Mouse (Mus musculus): ENCODE measurements at regions not wholly inside any gene's neighbourhood (a gene's known extent, or its start where the extent isn't known, plus 50 kb on each side); places are given as distances from the start of the nearest gene placed in this dataset.

DNA sequence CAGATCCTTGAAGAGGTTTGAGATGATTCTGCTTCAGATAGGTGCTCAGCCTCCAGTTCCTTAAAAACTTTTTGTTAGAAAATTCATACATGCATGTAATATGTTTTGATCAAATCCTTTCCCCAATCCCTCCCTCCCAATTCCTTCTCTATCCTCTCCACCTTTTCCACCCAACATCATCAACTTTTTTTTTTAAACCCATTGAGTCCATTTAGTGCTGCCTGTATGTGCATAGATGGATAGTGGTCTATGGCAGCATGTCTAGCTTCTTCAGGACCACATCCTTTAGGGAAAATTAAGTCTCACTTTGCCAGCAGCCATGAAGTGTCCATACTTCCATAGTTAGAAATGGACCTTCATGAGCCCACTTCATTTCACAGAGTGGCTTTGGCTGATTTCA is 167.2 kb upstream of the Klhl29 start:
- no peak overlapping the region for H3K9ac ChIP-seq (replicated peaks)
- H3K4me3 ChIP-seq (replicated peaks), result no peak overlapping the region

DNA sequence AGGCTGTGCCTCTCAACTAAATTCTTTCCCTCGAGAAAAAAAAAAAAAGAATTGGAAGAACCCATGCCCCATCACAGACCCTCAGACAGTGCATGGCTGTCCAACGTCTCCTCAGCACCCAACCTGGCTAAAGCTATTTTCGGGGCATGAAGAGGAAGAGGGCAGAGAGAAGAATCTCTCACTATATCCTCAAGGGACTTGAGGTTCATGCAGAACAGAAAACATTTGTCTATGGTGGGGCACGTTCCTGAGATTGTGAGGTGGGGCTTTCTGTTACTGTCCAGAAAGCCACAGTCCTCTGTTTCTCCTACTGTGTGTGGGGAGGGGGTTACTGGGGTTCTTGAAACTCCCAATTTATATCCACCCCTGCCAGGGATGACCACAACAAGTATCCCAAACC is 120.8 kb upstream of the Klhl29 start:
- peaks cover 3% of the 10 kb centered on the region; the same call in 1 of the 2 replicates for H3K4me1 ChIP-seq
- no peak overlapping the region for H3K9ac ChIP-seq (replicated peaks)
- H3K27ac ChIP-seq (replicated peaks), result no peak overlapping the region
- H3K9me3 ChIP-seq (replicated peaks), result no peaks in the 10 kb centered on the region
- ATAC-seq (ENCODE audit: low FRiP score), result no peak
- H3K36me3 ChIP-seq, result no peaks in the 10 kb centered on the region
- no peak overlapping the region for H3K4me2 ChIP-seq
- WGBS, result 84% methylated on average over 4 of the region's 4 CpGs
- no peaks in the 10 kb centered on the region for H3K27me3 ChIP-seq (replicated peaks)
- H3K4me3 ChIP-seq (replicated peaks), result no peak overlapping the region

More for the DNA sequence above, 167.2 kb upstream of the Klhl29 start:
- Histone ChIP-seq H3K27ac (replicated peaks) (no peak overlapping the region), H3K27me3 (replicated peaks) (no peaks in the 10 kb centered on the region), H3K36me3 (no peaks in the 10 kb centered on the region), H3K4me1 (no peaks in the 10 kb centered on the region), H3K4me2 (no peak overlapping the region), H3K9me3 (replicated peaks) (no peaks in the 10 kb centered on the region)
- no peak for ATAC-seq (ENCODE audit: low FRiP score)

- no peak for ATAC-seq (ENCODE audit: low FRiP score)
- no peaks in the 10 kb centered on the region for H3K36me3 ChIP-seq
- H3K4me1 ChIP-seq, result peaks cover 3% of the 10 kb centered on the region; the same call in 1 of the 2 replicates
- no peaks in the 10 kb centered on the region for H3K9me3 ChIP-seq (replicated peaks)
- H3K27ac ChIP-seq (replicated peaks), result no peak overlapping the region
- 72% methylated on average over 7 of the region's 7 CpGs for WGBS
- no peaks in the 10 kb centered on the region for H3K27me3 ChIP-seq (replicated peaks)
- no peak overlapping the region for H3K9ac ChIP-seq (replicated peaks)
- H3K4me2 ChIP-seq, result no peak overlapping the region
- H3K4me3 ChIP-seq (replicated peaks), result no peak overlapping the region
Measured at GRCm38 (mm10) chr12:5494657-5495512, 119.4 kb upstream of the Klhl29 start.

DNA sequence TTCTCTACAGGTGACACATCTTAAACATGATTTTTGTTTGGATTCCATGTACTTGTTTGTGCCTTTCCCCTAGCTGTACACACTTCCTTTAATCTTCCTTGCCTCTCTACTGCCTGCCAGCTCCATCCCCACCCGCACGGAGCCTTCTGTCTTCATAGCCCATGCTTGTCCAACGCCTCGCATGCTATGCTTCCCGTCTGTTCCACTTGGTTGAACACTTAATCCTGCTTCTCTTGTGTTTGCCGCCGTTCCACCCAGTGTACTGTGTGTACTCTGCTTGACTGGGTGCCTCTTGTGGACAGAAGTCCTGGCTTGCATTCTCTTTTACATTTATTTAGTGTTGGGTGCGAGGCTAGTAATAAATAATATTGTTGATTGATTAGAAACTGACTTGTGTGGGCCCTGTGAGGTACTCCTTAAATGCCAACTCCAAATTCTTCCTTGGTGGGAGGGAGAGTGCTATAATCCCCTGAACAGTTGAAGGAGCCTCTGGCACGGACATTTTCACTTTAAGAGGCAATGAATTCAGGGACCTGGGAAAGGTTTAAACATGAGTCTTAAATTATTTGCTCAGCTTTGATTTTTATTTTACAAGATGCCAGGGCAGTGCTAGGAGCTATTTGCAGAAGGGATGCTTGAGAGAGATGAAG is 88.9 kb upstream of the Klhl29 start:
- no peaks in the 10 kb centered on the region for H3K4me1 ChIP-seq
- peak; percentile 41; the same call in 1 of the 2 replicates for ATAC-seq (ENCODE audit: low FRiP score)
- H3K9me3 ChIP-seq (replicated peaks), result no peaks in the 10 kb centered on the region
- no peaks in the 10 kb centered on the region for H3K36me3 ChIP-seq
- no peaks in the 10 kb centered on the region for H3K27me3 ChIP-seq (replicated peaks)
- WGBS, result 64% methylated on average over 9 of the region's 9 CpGs
- H3K4me2 ChIP-seq, result no peak overlapping the region
- no peak overlapping the region for H3K4me3 ChIP-seq (replicated peaks)
- no peak overlapping the region for H3K9ac ChIP-seq (replicated peaks)
- no peak overlapping the region for H3K27ac ChIP-seq (replicated peaks)

GRCm38 (mm10) chr12:5453157-5453556 is 77.7 kb upstream of the Klhl29 start:
- Histone ChIP-seq H3K27me3 (replicated peaks) (no peaks in the 10 kb centered on the region), H3K36me3 (no peaks in the 10 kb centered on the region), H3K4me2 (no peak overlapping the region), H3K9me3 (replicated peaks) (no peaks in the 10 kb centered on the region), H3K9ac (replicated peaks) (no peak overlapping the region), H3K4me1 (no peaks in the 10 kb centered on the region), H3K4me3 (replicated peaks) (no peak overlapping the region), H3K27ac (replicated peaks) (no peak overlapping the region)
- ATAC-seq (ENCODE audit: low FRiP score), result no peak
- WGBS, result 90% methylated on average over 2 of the region's 2 CpGs

GRCm38 (mm10) chr12:5443730-5444129 is 68.2 kb upstream of the Klhl29 start:
- Histone ChIP-seq H3K9ac (replicated peaks) (no peak overlapping the region), H3K27me3 (replicated peaks) (no peaks in the 10 kb centered on the region), H3K36me3 (no peaks in the 10 kb centered on the region), H3K4me1 (peaks cover 11% of the 10 kb centered on the region), H3K4me3 (replicated peaks) (no peak overlapping the region), H3K27ac (replicated peaks) (peak overlapping the region; percentile 54; the same call in 1 of the 2 replicates), H3K9me3 (replicated peaks) (no peaks in the 10 kb centered on the region), H3K4me2 (no peak overlapping the region)
- WGBS, result 40% methylated on average over 2 of the region's 2 CpGs
- ATAC-seq (ENCODE audit: low FRiP score), result 0 out of 2 replicates have a peak, but pooled peaks have one; percentile 36

- Histone ChIP-seq H3K27ac (replicated peaks) (peak overlapping the region; percentile 54), H3K9me3 (replicated peaks) (no peaks in the 10 kb centered on the region), H3K4me2 (no peak overlapping the region), H3K4me1 (peaks cover 11% of the 10 kb centered on the region), H3K27me3 (replicated peaks) (no peaks in the 10 kb centered on the region), H3K9ac (replicated peaks) (no peak overlapping the region), H3K36me3 (no peaks in the 10 kb centered on the region), H3K4me3 (replicated peaks) (no peak overlapping the region)
- ATAC-seq (ENCODE audit: low FRiP score), result no peak
- WGBS, result 58% methylated on average over 7 of the region's 7 CpGs
Measured at GRCm38 (mm10) chr12:5443091-5443531, 67.6 kb upstream of the Klhl29 start.

- H3K4me3 ChIP-seq (replicated peaks), result no peak overlapping the region
- H3K27me3 ChIP-seq (replicated peaks), result no peaks in the 10 kb centered on the region
- no peak overlapping the region for H3K4me2 ChIP-seq
- peaks cover 11% of the 10 kb centered on the region for H3K4me1 ChIP-seq
- no peak overlapping the region for H3K9ac ChIP-seq (replicated peaks)
- H3K9me3 ChIP-seq (replicated peaks), result no peaks in the 10 kb centered on the region
- H3K27ac ChIP-seq (replicated peaks), result no peak overlapping the region
- WGBS, result 82% methylated on average over 5 of the region's 5 CpGs
- H3K36me3 ChIP-seq, result no peaks in the 10 kb centered on the region
- no peak for ATAC-seq (ENCODE audit: low FRiP score)
Measured at GRCm38 (mm10) chr12:5442679-5443078, 67.2 kb upstream of the Klhl29 start.

DNA sequence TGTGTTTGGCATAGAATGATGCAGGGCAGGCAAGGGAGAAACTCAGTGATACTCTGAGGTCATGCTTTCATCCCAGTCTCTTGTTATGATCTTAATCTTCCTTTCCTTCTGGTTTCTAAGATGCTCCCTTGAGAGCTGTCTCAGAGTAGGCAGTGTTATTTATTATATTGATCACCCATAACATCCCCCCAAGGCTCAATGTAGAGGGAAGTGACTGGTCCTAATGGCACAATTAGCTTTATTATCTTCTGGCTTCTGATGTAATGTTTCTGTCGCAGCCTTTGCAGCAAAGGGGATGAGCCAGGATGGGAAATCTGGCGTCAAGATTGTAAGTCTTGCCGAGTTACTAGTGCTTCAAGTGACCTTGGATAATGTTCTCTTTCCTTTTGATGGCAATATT is 65.0 kb upstream of the Klhl29 start:
- Histone ChIP-seq H3K9me3 (replicated peaks) (no peaks in the 10 kb centered on the region), H3K9ac (replicated peaks) (no peak overlapping the region), H3K4me1 (peaks cover 11% of the 10 kb centered on the region), H3K4me3 (replicated peaks) (no peak overlapping the region), H3K4me2 (no peak overlapping the region), H3K36me3 (no peaks in the 10 kb centered on the region), H3K27me3 (replicated peaks) (no peaks in the 10 kb centered on the region), H3K27ac (replicated peaks) (no peak overlapping the region)
- 0 out of 2 replicates have a peak, but pooled peaks have one; percentile 28 for ATAC-seq (ENCODE audit: low FRiP score)
- WGBS, result 29% methylated on average over 3 of the region's 3 CpGs

GRCm38 (mm10) chr12:5435876-5436275 is 60.4 kb upstream of the Klhl29 start:
- Histone ChIP-seq H3K36me3 (no peaks in the 10 kb centered on the region), H3K27ac (replicated peaks) (no peak overlapping the region), H3K4me2 (no peak overlapping the region), H3K27me3 (replicated peaks) (no peaks in the 10 kb centered on the region), H3K4me3 (replicated peaks) (no peak overlapping the region), H3K4me1 (peaks cover 5% of the 10 kb centered on the region; the same call in 1 of the 2 replicates), H3K9me3 (replicated peaks) (no peaks in the 10 kb centered on the region), H3K9ac (replicated peaks) (no peak overlapping the region)
- no peak for ATAC-seq (ENCODE audit: low FRiP score)
- WGBS, result 87% methylated on average over 3 of the region's 3 CpGs

- no peak overlapping the region for H3K4me2 ChIP-seq
- no peaks in the 10 kb centered on the region for H3K36me3 ChIP-seq
- no peaks in the 10 kb centered on the region for H3K27me3 ChIP-seq (replicated peaks)
- no peaks in the 10 kb centered on the region for H3K9me3 ChIP-seq (replicated peaks)
- no peak overlapping the region for H3K27ac ChIP-seq (replicated peaks)
- 51% methylated on average over 6 of the region's 6 CpGs for WGBS
- peaks cover 5% of the 10 kb centered on the region; the same call in 1 of the 2 replicates for H3K4me1 ChIP-seq
- 0 out of 2 replicates have a peak, but pooled peaks have one; percentile 36 for ATAC-seq (ENCODE audit: low FRiP score)
- H3K4me3 ChIP-seq (replicated peaks), result no peak overlapping the region
- no peak overlapping the region for H3K9ac ChIP-seq (replicated peaks)
Measured at GRCm38 (mm10) chr12:5434060-5434459, 58.6 kb upstream of the Klhl29 start.

- Histone ChIP-seq H3K4me3 (replicated peaks) (no peak overlapping the region), H3K4me2 (no peak overlapping the region), H3K27ac (replicated peaks) (no peak overlapping the region), H3K36me3 (no peaks in the 10 kb centered on the region), H3K27me3 (replicated peaks) (no peaks in the 10 kb centered on the region), H3K9ac (replicated peaks) (no peak overlapping the region), H3K9me3 (replicated peaks) (no peaks in the 10 kb centered on the region), H3K4me1 (peaks cover 9% of the 10 kb centered on the region; the same call in 1 of the 2 replicates)
- 63% methylated on average over 3 of the region's 3 CpGs for WGBS
- ATAC-seq (ENCODE audit: low FRiP score), result no peak
Measured at GRCm38 (mm10) chr12:5432688-5433087, 57.2 kb upstream of the Klhl29 start.

Measured in neural tube, embryonic 15.5 days (tissue).